Mouse (Mus musculus): Measurements from ENCODE around the gene Tmem54. TPM values are rescaled to one million over a fixed set of nuclear protein-coding genes. Genes with fewer than 3 reads are reported as not detected.

Gene Tmem54
- polyA plus RNA-seq, 1 experiment = not detected

GRCm38 (mm10) chr4:129149321-129149720 lies 44.0 kb downstream of the Tmem54 start:
- Histone ChIP-seq H3K9me3 (ENCODE audit: control insufficient read depth, low read length) (no peaks in the 10 kb centered on the region), H3K27me3 (ENCODE audit: control insufficient read depth) (no peaks in the 10 kb centered on the region), H3K36me3 (ENCODE audit: control insufficient read depth) (peaks cover 71% of the 10 kb centered on the region), H3K4me1 (ENCODE audit: control insufficient read depth) (no peaks in the 10 kb centered on the region), H3K4me3 (replicated peaks) (no peak overlapping the region)
- TF ChIP-seq TAL1 (IDR thresholded peaks at IDR 0.05; ENCODE audit: low read length) (no peak), GATA1 (IDR thresholded peaks at IDR 0.05; ENCODE audit: low read length) (no peak)

DNA sequence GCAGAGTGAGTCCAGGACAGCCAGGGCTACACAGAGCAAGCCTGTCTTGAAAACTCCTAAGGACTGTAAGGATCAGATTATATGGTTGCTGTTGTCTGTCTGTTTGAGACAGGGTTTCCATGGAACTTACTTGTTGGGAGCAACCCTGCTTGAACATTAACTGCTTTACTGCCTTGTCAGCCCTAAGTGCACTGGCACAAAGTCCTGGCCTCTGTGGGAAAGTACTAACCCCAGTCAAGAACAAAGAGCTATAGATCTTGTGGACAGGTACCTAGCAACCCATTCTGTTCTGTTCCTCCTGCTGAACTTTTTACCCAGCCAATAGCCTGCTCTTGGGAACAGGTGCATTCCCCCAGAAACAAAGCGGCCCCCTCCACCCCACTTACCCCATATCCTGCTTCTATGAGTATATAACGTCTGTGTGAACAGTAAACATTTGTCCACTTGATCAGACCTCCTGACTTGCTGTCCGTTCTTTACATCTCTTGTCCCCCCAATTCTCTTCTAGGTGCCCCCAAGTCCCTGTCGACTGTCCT lies 46.0 kb downstream of the Tmem54 start:
- peaks cover 82% of the 10 kb centered on the region for H3K36me3 ChIP-seq (ENCODE audit: control insufficient read depth)
- no peaks in the 10 kb centered on the region for H3K27me3 ChIP-seq (ENCODE audit: control insufficient read depth)
- no peak for TF ChIP-seq TAL1 (IDR thresholded peaks at IDR 0.05; ENCODE audit: low read length)
- TF ChIP-seq GATA1 (IDR thresholded peaks at IDR 0.05; ENCODE audit: low read length) = no peak
- no peak overlapping the region for H3K4me3 ChIP-seq (replicated peaks)
- H3K4me1 ChIP-seq (ENCODE audit: control insufficient read depth) = peaks cover 3% of the 10 kb centered on the region; the same call in 1 of the 2 replicates
- no peaks in the 10 kb centered on the region for H3K9me3 ChIP-seq (ENCODE audit: control insufficient read depth, low read length)

DNA sequence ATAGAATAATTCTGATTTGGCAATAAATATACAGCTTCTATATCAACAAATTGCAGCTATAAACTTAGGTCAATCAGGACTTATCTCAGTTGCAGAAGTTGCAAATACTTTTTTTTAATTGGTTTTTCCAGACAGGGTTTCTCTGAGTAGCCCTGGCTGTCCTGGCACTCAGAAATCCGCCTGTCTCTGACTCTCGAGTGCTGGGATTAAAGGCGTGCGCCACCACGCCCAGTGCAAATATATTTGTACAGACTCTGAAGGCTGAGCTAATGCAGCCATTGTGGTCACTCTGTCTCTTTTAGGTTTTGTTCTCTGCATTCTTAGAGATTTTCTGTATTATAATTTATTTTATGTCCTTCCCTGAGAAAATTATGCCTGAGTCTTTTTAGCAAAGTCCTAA lies 52.2 kb downstream of the Tmem54 start:
- Histone ChIP-seq H3K4me3 (replicated peaks) (no peak overlapping the region), H3K4me1 (ENCODE audit: control insufficient read depth) (peaks cover 25% of the 10 kb centered on the region), H3K27me3 (ENCODE audit: control insufficient read depth) (no peaks in the 10 kb centered on the region), H3K9me3 (ENCODE audit: control insufficient read depth, low read length) (no peaks in the 10 kb centered on the region), H3K36me3 (ENCODE audit: control insufficient read depth) (peaks cover 69% of the 10 kb centered on the region)
- no peak for TF ChIP-seq TAL1 (IDR thresholded peaks at IDR 0.05; ENCODE audit: low read length)
- no peak for TF ChIP-seq GATA1 (IDR thresholded peaks at IDR 0.05; ENCODE audit: low read length)

DNA sequence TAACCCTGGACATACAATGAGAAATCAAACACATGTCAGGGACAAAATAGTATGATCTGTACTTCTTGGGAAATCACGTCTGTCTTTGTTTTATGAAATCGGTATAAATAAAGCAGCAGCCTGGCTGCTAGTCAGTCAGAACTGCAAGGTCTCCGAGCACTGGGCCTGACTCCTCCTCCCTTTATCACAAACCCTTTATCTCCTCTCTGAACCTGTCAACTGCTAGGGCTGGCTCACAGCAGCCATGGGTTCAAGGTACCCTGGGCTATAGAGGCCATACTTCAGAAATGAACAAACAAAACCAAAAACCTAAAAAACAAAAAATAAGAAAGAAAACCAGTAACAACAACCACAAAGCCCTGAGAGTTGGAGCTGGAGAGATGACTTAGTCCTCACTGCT lies 53.2 kb downstream of the Tmem54 start:
- Histone ChIP-seq H3K36me3 (ENCODE audit: control insufficient read depth) (peaks cover 62% of the 10 kb centered on the region), H3K27me3 (ENCODE audit: control insufficient read depth) (no peaks in the 10 kb centered on the region), H3K4me1 (ENCODE audit: control insufficient read depth) (peaks cover 25% of the 10 kb centered on the region), H3K9me3 (ENCODE audit: control insufficient read depth, low read length) (no peaks in the 10 kb centered on the region), H3K4me3 (replicated peaks) (no peak overlapping the region)
- TF ChIP-seq TAL1 (IDR thresholded peaks at IDR 0.05; ENCODE audit: low read length) (no peak), GATA1 (IDR thresholded peaks at IDR 0.05; ENCODE audit: low read length) (no peak)

DNA sequence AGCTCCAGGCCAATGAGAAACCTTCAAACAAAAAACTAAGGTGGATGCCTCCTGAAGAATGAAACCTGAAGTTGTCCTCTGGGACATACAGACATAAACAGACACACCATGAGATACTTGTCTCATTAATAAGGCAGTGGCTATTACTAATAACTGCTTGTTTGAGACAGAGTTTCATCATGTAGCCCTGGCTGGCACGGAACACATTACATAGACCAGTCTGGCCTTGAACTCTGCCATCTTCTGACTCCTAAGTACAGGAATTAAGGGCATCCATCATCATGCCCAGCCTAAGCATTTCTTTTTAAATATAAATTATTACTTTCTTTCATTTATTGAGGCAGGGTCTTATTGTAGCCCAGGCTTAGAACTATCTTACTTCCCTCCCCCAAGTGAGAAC lies 55.7 kb downstream of the Tmem54 start:
- Histone ChIP-seq H3K27me3 (ENCODE audit: control insufficient read depth) (no peaks in the 10 kb centered on the region), H3K9me3 (ENCODE audit: control insufficient read depth, low read length) (no peaks in the 10 kb centered on the region; the same call in 1 of the 2 replicates), H3K36me3 (ENCODE audit: control insufficient read depth) (peaks cover 53% of the 10 kb centered on the region), H3K4me1 (ENCODE audit: control insufficient read depth) (peaks cover 24% of the 10 kb centered on the region), H3K4me3 (replicated peaks) (no peak overlapping the region)
- TF ChIP-seq GATA1 (IDR thresholded peaks at IDR 0.05; ENCODE audit: low read length) (no peak), TAL1 (IDR thresholded peaks at IDR 0.05; ENCODE audit: low read length) (no peak)

Other genes starting within 250 kb of the Tmem54 start
- not detected in 2 replicates for gene Trim62, start 222.0 kb upstream of the Tmem54 start, polyA plus RNA-seq (2012)
- 0.02 TPM in 1 of 2 replicates, not detected in the other for gene Azin2, start 143.1 kb upstream of the Tmem54 start, polyA plus RNA-seq (2012)
- 6.5 and 8.1 TPM in 2 replicates for gene Ak2, start 113.6 kb upstream of the Tmem54 start, polyA plus RNA-seq (2012)
- 14.0 and 19.6 TPM in 2 replicates for gene Rnf19b, start 47.3 kb upstream of the Tmem54 start, polyA plus RNA-seq (2012)
- gene Hpca, start 16.5 kb downstream of the Tmem54 start, polyA plus RNA-seq (2012) = not detected in 2 replicates
- gene Fndc5, start 31.5 kb downstream of the Tmem54 start, polyA plus RNA-seq (2012) = 0.06 and 0.08 TPM in 2 replicates
- 0.07 and 0.19 TPM in 2 replicates for gene S100pbp, start 84.2 kb downstream of the Tmem54 start, polyA plus RNA-seq (2012)
- 2.7 and 3.1 TPM in 2 replicates for gene Yars, start 84.2 kb downstream of the Tmem54 start, polyA plus RNA-seq (2012)
- gene C77080, start 155.9 kb downstream of the Tmem54 start, polyA plus RNA-seq (2012) = 0.09 and 0.12 TPM in 2 replicates
- gene Sync, start 182.1 kb downstream of the Tmem54 start, polyA plus RNA-seq (2012) = not detected in 2 replicates
- 5.4 and 8.0 TPM in 2 replicates for gene Rbbp4, start 229.8 kb downstream of the Tmem54 start, polyA plus RNA-seq (2012)
- 0.10 and 0.29 TPM in 2 replicates for gene Zbtb8os, start 230.1 kb downstream of the Tmem54 start, polyA plus RNA-seq (2012)

Measured in erythroblast, embryonic 14.5 days (primary cell).